Mouse (Mus musculus): ENCODE results near the gene Cog7. TPM values are rescaled to one million over a fixed set of nuclear protein-coding genes. Genes with fewer than 3 reads are reported as not detected.

Cog7 gene
- total RNA-seq (2023), result 10 to 100 TPM; 14.7 to 14.9 TPM

DNA sequence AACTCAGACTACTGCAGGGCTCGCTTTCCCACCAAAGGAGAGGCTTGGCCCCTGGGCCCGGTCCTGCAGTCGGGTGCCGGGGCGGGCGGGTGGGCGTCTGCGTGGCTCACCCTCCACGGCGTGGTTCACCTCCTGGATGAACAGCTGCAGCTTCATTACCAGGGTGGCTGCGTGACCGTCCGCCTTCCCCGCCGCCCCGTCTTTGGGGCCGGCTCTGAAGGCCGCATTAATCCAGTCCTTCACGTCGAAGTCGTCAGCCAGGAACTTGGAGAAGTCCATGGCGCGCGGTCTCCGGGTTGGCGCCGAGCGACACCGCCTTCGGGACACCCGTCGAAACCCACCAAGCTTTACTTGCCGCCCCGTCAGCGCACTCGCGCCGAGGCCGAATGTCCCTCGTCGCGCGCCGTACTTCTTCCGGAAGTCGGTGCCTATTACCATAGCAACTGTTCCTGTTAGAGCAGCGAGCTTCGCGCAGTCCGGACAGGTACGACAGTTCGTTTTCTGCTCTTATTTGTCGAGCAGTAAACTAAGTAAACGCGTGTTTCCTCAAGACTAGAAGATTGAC, at the start of gene Cog7:
Gene Cog7 (minus strand): TSS at position 405 of the 565 bp plus-strand sequence.

DNA sequence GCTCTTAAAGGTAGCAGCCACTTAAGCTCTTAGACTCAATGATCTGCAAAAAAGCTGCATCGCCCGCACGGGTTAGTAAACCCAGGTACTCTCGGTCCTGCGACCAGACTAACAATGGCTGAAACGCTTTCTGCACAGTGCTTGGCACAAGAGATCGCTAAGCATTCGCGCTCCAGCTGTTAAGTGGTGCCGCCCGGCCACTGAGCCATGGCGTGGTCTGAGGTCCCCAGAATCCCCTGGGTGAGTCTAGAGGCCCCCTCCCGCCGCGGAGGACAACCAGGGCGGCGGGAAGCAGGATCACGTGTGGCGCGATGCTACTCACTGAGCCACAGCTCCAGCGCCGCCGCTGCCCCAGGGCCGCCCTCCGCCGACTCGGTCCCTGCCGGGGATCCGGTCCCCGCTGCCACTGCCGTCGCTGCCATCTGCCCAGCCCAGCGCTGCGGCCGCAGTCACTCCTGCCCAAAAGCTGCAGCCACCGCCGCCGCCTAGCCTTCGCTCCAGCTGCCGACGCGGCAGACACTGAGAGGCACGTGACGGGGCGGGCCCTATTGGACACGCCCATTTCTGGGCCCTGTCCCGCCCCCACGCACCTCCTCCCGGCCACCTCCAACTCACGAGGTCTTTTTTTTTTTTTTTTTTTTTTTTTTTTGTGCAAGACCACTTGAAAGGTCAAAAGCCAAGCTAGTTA, 39.3 kb upstream of the Cog7 start, which contains the start of gene Gga2:
Gene Gga2 (minus strand): TSS at position 556 of the 688 bp plus-strand sequence.

DNA sequence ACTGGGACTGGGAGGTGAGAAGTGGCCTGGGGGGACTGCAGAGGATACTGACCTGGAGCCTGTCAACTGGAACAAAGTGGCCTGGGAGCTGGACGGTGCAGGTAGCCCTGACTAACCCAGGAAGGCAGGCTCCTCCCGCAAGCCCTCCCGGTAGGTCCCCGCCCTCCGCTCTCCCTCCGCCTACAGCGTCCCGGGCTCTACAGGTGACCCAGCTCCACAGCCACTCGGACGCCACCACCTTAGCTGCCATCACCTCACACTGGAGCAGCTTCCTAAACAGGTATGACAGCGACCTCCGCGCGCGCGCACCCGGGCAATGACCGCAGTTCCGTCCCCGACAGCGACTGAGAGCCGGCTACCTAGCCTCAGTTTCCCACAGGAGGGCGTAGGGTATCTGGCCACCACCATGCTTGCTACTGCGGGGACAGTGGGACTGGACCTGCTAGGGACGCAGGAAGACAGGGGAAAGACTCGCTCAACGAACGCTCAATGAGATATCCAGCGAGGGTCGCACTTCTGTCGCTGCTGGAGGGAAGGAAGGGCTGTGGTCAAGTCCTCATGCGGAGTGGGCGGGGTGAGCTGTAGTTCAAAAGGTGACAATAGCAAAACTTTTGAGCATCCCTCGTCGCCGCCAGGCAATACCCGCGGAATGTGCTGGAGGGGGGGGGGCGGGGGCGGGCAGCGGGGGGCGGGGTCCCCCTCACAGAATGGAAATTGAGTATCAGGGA, 116.5 kb downstream of the Cog7 start, which contains the start of gene Scnn1b:
Gene Scnn1b (plus strand): TSS at position 181 of the 728 bp plus-strand sequence.

Other genes with a start within 250 kb of the Cog7 start
- gene Scnn1g, start 247.2 kb downstream of the Cog7 start, total RNA-seq (2023), result not detected
- gene Scnn1b, start 116.7 kb downstream of the Cog7 start, total RNA-seq (2023), result not detected
- gene Gga2, start 39.5 kb upstream of the Cog7 start, total RNA-seq (2023), result 100 to 1,000 TPM; 366 to 392 TPM
- 10 to 100 TPM; 44.9 to 49.4 TPM for gene Ubfd1, start 85.5 kb upstream of the Cog7 start, total RNA-seq (2023)
- 10 to 100 TPM; 17.4 to 19.4 TPM for gene Ears2, start 85.6 kb upstream of the Cog7 start, total RNA-seq (2023)
- 10 to 100 TPM; 60.5 to 80.7 TPM for gene Ndufab1, start 120.2 kb upstream of the Cog7 start, total RNA-seq (2023)
- gene Palb2, start 151.3 kb upstream of the Cog7 start, total RNA-seq (2023), result 1 to 10 TPM; 8.9 to 9.7 TPM
- 10 to 100 TPM; 76.0 to 84.1 TPM for gene Dctn5, start 151.3 kb upstream of the Cog7 start, total RNA-seq (2023)
- 1 to 10 TPM; 4.5 to 4.7 TPM for gene Plk1, start 177.7 kb upstream of the Cog7 start, total RNA-seq (2023)
- not detected for gene Ern2, start 204.5 kb upstream of the Cog7 start, total RNA-seq (2023)
- not detected for gene Chp2, start 237.8 kb upstream of the Cog7 start, total RNA-seq (2023)